Mouse (Mus musculus) limb, embryonic 13.5 days (tissue): ENCODE data around the gene Fabp2. TPM values are rescaled to one million over a fixed set of nuclear protein-coding genes. Genes with fewer than 3 reads are reported as not detected.

Experiments used
- ATAC-seq: fragments of 200-750 bp; cut with Nextera tagmentation; 2 replicates; pipeline ENCODE4 v1.8.0; 2017; ENCODE audit warnings: low read depth, moderate number of reproducible peaks, moderate TSS enrichment; ENCODE audit not compliant: low FRiP score
- H3K27ac ChIP-seq: fragments of 300-500 bp; sonication (generic); 2 replicates; pipeline ENCODE4 v1.5.1; 2015; ENCODE audit warnings: inconsistent platforms, mild to moderate bottlenecking, moderate library complexity
- H3K27me3 ChIP-seq: fragments of 300-500 bp; sonication (generic); 2 replicates; pipeline ENCODE4 v1.6.1; 2015; ENCODE audit warnings: mild to moderate bottlenecking, inconsistent platforms
- H3K36me3 ChIP-seq: fragments of 300-500 bp; sonication (generic); 2 replicates; pipeline ENCODE4 v1.6.1; 2015; ENCODE audit warnings: inconsistent platforms, mild to moderate bottlenecking, moderate library complexity
- H3K4me1 ChIP-seq: fragments of 300-500 bp; sonication (generic); 2 replicates; pipeline ENCODE4 v1.6.1; 2015; ENCODE audit warnings: inconsistent platforms
- H3K4me2 ChIP-seq: fragments of 300-500 bp; sonication (generic); replicated peaks from 2 replicates; pipeline ENCODE4 v1.6.1; 2015; ENCODE audit warnings: inconsistent platforms, mild to moderate bottlenecking, moderate library complexity
- H3K4me3 ChIP-seq: fragments of 300-500 bp; sonication (generic); 2 replicates; pipeline ENCODE4 v1.5.1; 2015; ENCODE audit warnings: moderate library complexity, mild to moderate bottlenecking, inconsistent platforms
- H3K9ac ChIP-seq: fragments of 300-500 bp; sonication (generic); 2 replicates; pipeline ENCODE4 v1.6.1; 2015; ENCODE audit warnings: mild to moderate bottlenecking, inconsistent platforms
- H3K9me3 ChIP-seq: fragments of 300-500 bp; sonication (generic); 2 replicates; pipeline ENCODE4 v1.6.1; 2016; ENCODE audit warnings: inconsistent platforms
- WGBS: fragments of 180-500 bp; shearing (Covaris S2); methylation state at CpG from one replicate; pipeline ENCODE4 v1.1.7; 2015; 5-methylcytosine and 5-hydroxymethylcytosine counted together
- polyA plus RNA-seq: library from polyadenylated mRNA; unstranded; fragments of >200 nt; fragmentation: Nextera tagmentation; extraction: Ambion mirVana; gene quantifications from 2 replicates; pipeline ENCODE4 v1.2.1, GENCODE M21; 2015

Gene Fabp2
- polyA plus RNA-seq, 1 experiment from 2014 or later = 0.45 TPM

- no peaks in the 10 kb centered on the region for H3K27me3 ChIP-seq
These were observed 7.2 kb upstream of the Fabp2 start for GRCm38 (mm10) chr3:122887505-122888301.

GRCm38 (mm10) chr3:122888371-122888819 is 6.5 kb upstream of the Fabp2 start:
- Histone ChIP-seq H3K4me1 (no peaks in the 10 kb centered on the region), H3K9me3 (no peaks in the 10 kb centered on the region), H3K4me3 (no peak overlapping the region), H3K4me2 (no peak overlapping the region), H3K27ac (no peak overlapping the region), H3K36me3 (no peaks in the 10 kb centered on the region), H3K9ac (no peak overlapping the region), H3K27me3 (no peaks in the 10 kb centered on the region)
- WGBS = 86% methylated on average over 5 of the region's 5 CpGs
- no peak for ATAC-seq

More at GRCm38 (mm10) chr3:122887505-122888301, 7.2 kb upstream of the Fabp2 start:
- Histone ChIP-seq H3K9ac (no peak overlapping the region), H3K27ac (no peak overlapping the region), H3K9me3 (no peaks in the 10 kb centered on the region), H3K4me2 (no peak overlapping the region), H3K4me3 (no peak overlapping the region), H3K4me1 (no peaks in the 10 kb centered on the region), H3K36me3 (no peaks in the 10 kb centered on the region)
- WGBS = 67% methylated on average over 4 of the region's 4 CpGs
- no peak for ATAC-seq

DNA sequence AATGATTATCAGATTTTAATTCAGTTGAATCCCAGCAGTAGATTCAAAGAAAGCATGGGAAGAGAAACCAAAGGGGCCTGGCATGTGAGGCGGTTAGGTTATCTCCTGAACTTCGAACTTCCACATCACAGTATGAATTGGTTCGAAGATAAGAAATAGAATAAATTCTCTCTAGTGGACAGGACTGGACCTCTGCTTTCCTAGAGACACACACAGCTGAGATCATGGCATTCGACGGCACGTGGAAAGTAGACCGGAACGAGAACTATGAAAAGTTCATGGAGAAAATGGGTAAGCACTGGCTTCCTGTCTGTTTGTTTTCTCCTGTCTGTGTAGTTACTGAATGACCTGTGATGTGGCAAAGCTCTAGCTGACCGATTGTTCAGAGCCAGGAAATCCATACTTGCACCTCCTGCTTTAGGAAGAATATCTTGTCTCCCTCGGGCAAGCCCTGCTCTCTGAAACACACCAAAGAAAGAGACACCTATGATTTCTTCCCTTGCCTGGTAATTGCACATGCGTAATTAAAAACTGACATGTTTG is 388 bp downstream of the Fabp2 start:
- Histone ChIP-seq H3K36me3 (no peaks in the 10 kb centered on the region), H3K4me3 (no peak overlapping the region), H3K9me3 (no peaks in the 10 kb centered on the region), H3K27me3 (no peaks in the 10 kb centered on the region), H3K9ac (no peak overlapping the region), H3K4me2 (no peak overlapping the region), H3K4me1 (no peaks in the 10 kb centered on the region), H3K27ac (no peak overlapping the region)
- ATAC-seq = no peak
- WGBS = 84% methylated on average over 11 of the region's 11 CpGs

GRCm38 (mm10) chr3:122898254-122898653 is 3.4 kb downstream of the Fabp2 start:
- H3K27me3 ChIP-seq = no peaks in the 10 kb centered on the region
- WGBS = 58% methylated on average over 6 of the region's 6 CpGs
- H3K4me3 ChIP-seq = no peak overlapping the region
- H3K27ac ChIP-seq = no peak overlapping the region
- no peak overlapping the region for H3K4me2 ChIP-seq
- no peaks in the 10 kb centered on the region for H3K9me3 ChIP-seq
- no peak for ATAC-seq
- no peaks in the 10 kb centered on the region for H3K36me3 ChIP-seq
- no peaks in the 10 kb centered on the region for H3K4me1 ChIP-seq
- H3K9ac ChIP-seq = no peak overlapping the region

GRCm38 (mm10) chr3:122903746-122904433 is 9.0 kb downstream of the Fabp2 start:
- WGBS = 43% methylated on average over 12 of the region's 12 CpGs
- peak; percentile 48; the same call in 1 of the 2 replicates for ATAC-seq

DNA sequence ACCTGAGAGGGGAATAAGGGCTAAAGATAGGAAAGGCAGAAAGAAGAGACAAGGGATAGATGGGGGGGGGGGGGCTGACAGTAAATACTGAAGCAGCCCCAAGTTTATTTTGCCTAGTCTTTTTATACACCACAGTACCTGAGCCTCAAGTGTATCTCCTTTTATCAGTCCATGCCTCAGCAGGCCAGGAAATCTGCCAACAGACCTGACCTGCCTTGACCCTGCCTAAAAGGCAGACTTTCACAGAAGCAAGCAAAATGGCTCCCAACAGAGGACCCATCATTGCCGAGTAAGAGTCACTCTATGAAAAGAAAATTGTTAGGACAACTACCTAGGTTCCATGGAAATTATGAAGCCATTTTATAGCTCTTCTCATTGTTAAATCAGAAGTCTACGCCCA is 13.0 kb downstream of the Fabp2 start:
- Histone ChIP-seq H3K36me3 (no peaks in the 10 kb centered on the region), H3K9me3 (no peaks in the 10 kb centered on the region), H3K4me2 (no peak overlapping the region), H3K4me3 (no peak overlapping the region), H3K4me1 (no peaks in the 10 kb centered on the region), H3K27ac (no peak overlapping the region), H3K9ac (no peak overlapping the region), H3K27me3 (no peaks in the 10 kb centered on the region)
- WGBS = 88% methylated on average over 2 of the region's 2 CpGs
- no peak for ATAC-seq

More at GRCm38 (mm10) chr3:122903746-122904433, 9.0 kb downstream of the Fabp2 start:
- Histone ChIP-seq H3K4me1 (no peaks in the 10 kb centered on the region), H3K27ac (no peak overlapping the region), H3K4me3 (no peak overlapping the region), H3K9me3 (no peaks in the 10 kb centered on the region), H3K9ac (no peak overlapping the region), H3K36me3 (no peaks in the 10 kb centered on the region), H3K4me2 (no peak overlapping the region), H3K27me3 (no peaks in the 10 kb centered on the region)

DNA sequence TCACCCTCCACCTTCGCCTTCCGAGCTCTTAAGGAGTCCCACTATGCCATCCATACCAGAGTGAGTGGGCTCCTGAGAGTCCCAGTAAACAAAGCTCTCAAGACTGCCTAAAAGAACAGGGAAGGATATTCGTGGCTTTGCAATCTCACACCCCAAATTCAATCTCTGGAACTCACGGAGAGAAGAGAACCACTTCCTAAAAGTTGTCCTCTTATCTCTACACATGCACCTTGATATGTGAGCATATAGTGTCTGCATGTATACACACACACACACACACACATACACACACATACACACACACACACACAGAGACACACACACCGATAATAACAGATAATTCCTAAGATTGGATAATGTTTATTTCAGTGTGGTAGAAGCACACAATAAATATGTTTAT is 20.6 kb downstream of the Fabp2 start:
- H3K36me3 ChIP-seq = no peaks in the 10 kb centered on the region
- ATAC-seq = no peak
- WGBS = 83% methylated on average over 5 of the region's 5 CpGs
- H3K27ac ChIP-seq = no peak overlapping the region
- H3K4me1 ChIP-seq = no peaks in the 10 kb centered on the region
- H3K4me3 ChIP-seq = no peak overlapping the region
- no peak overlapping the region for H3K9ac ChIP-seq
- H3K4me2 ChIP-seq = no peak overlapping the region
- H3K9me3 ChIP-seq = no peaks in the 10 kb centered on the region
- no peaks in the 10 kb centered on the region for H3K27me3 ChIP-seq

DNA sequence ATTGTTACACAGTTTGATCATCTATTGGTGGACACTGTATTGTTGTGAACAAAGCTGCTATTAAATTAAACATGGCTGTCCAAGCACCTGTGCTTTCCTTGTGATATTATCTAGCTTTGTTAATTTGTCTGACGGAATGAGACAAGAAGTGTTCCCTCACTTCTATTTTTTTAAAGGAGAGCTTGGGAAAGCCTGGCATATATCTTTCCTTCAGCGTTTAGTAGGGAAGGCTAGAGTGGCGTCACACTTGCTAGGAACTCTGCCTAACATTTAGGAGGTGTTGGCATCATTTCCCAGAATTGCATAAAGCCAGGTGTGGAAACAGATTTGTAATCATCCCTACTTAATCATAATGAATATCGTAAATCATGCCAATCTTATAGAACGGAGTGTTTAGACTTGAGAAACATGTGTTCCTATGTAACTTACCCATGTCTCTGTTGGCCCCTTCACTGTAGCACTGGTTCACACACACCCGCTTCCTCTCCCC is 21.4 kb downstream of the Fabp2 start:
- H3K27ac ChIP-seq = no peak overlapping the region
- no peaks in the 10 kb centered on the region for H3K9me3 ChIP-seq
- no peak overlapping the region for H3K4me3 ChIP-seq
- no peaks in the 10 kb centered on the region for H3K4me1 ChIP-seq
- no peak overlapping the region for H3K9ac ChIP-seq
- no peaks in the 10 kb centered on the region for H3K36me3 ChIP-seq
- WGBS = 80% methylated on average over 6 of the region's 6 CpGs
- no peak for ATAC-seq
- no peaks in the 10 kb centered on the region for H3K27me3 ChIP-seq
- H3K4me2 ChIP-seq = no peak overlapping the region

DNA sequence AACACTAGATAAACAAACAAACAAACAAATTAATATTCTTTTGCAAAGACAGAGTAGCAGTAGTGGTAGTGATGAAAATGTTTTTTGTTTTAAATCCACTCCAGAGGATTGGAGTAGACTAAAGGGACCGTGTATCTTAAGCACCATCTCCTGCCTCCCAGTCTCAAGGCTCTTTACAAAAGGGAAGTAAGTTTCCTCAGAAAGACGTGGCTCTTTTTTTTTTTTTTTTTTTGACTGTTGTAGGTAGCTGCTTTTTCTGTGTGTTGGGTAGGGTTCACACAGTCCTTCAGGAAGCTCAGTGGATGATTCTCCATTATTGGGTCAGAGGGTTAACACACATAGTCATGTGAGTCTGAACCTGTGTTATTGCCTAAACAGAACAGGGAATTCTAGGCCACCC is 23.8 kb downstream of the Fabp2 start:
- Histone ChIP-seq H3K9ac (no peak overlapping the region), H3K4me3 (no peak overlapping the region), H3K27me3 (no peaks in the 10 kb centered on the region), H3K36me3 (no peaks in the 10 kb centered on the region), H3K27ac (no peak overlapping the region), H3K4me1 (no peaks in the 10 kb centered on the region), H3K9me3 (no peaks in the 10 kb centered on the region), H3K4me2 (no peak overlapping the region)
- no peak for ATAC-seq
- 81% methylated on average over 2 of the region's 2 CpGs for WGBS

GRCm38 (mm10) chr3:122919260-122919659 is 24.4 kb downstream of the Fabp2 start, which contains the start of gene Gm10959:
TSS of gene Gm10959 (minus strand) at chr3:122919360.
- H3K4me3 ChIP-seq = no peak within 1 kb of the TSS
- no peak for ATAC-seq
- H3K4me2 ChIP-seq = no peak within 1 kb of the TSS
- H3K27me3 ChIP-seq = no peaks in the 10 kb centered on the region
- H3K36me3 ChIP-seq = no peaks in the 10 kb centered on the region
- H3K9ac ChIP-seq = no peak within 1 kb of the TSS
- H3K27ac ChIP-seq = no peak within 1 kb of the TSS
- H3K4me1 ChIP-seq = no peaks in the 10 kb centered on the region
- 85% methylated on average over 8 of the region's 8 CpGs for WGBS
- H3K9me3 ChIP-seq = no peaks in the 10 kb centered on the region

GRCm38 (mm10) chr3:122920572-122921435 is 25.9 kb downstream of the Fabp2 start:
- Histone ChIP-seq H3K4me1 (peaks cover 4% of the 10 kb centered on the region), H3K27ac (no peak overlapping the region), H3K9ac (no peak overlapping the region), H3K9me3 (no peaks in the 10 kb centered on the region), H3K36me3 (no peaks in the 10 kb centered on the region), H3K4me2 (no peak overlapping the region), H3K4me3 (no peak overlapping the region), H3K27me3 (no peaks in the 10 kb centered on the region)
- 63% methylated on average over 8 of the region's 8 CpGs for WGBS
- no peak for ATAC-seq
